Mouse (Mus musculus) kidney, embryonic 14.5 days (tissue): ENCODE results near the gene Pla2g7. TPM values are rescaled to one million over a fixed set of nuclear protein-coding genes. Genes with fewer than 3 reads are reported as not detected.

Experiments
- ATAC-seq: fragments of 200-750 bp; cut with Nextera tagmentation; 2 replicates; pipeline ENCODE4 v1.8.0; 2017; ENCODE audit warnings: moderate number of reproducible peaks, mild to moderate bottlenecking, moderate TSS enrichment, moderate library complexity; ENCODE audit not compliant: low FRiP score, low TSS enrichment
- H3K27ac ChIP-seq: fragments of 300-500 bp; sonication (generic); 2 replicates; pipeline ENCODE4 v1.5.1; 2014; ENCODE audit warnings: low read depth, mild to moderate bottlenecking, low read length, moderate library complexity, mixed read lengths
- H3K27me3 ChIP-seq: fragments of 300-500 bp; sonication (generic); 2 replicates; pipeline ENCODE4 v1.6.1; 2014; ENCODE audit warnings: mild to moderate bottlenecking, low read length; ENCODE audit not compliant: control insufficient read depth, insufficient read depth
- H3K36me3 ChIP-seq: fragments of 300-500 bp; sonication (generic); 2 replicates; pipeline ENCODE4 v1.6.1; 2014; ENCODE audit warnings: low read length, mixed read lengths; ENCODE audit not compliant: control insufficient read depth, insufficient read depth
- H3K4me1 ChIP-seq: fragments of 300-500 bp; sonication (generic); 2 replicates; pipeline ENCODE4 v1.6.1; 2014; ENCODE audit warnings: low read length, mixed read lengths; ENCODE audit not compliant: control insufficient read depth, insufficient read depth
- H3K4me2 ChIP-seq: fragments of 300-500 bp; sonication (generic); replicated peaks from 2 replicates; pipeline ENCODE4 v1.6.1; 2014; ENCODE audit warnings: low read depth, mild to moderate bottlenecking, low read length
- H3K4me3 ChIP-seq: fragments of 300-500 bp; sonication (generic); 2 replicates; pipeline ENCODE4 v1.5.1; 2014; ENCODE audit warnings: mild to moderate bottlenecking, low read length
- H3K9ac ChIP-seq: fragments of 300-500 bp; sonication (generic); 2 replicates; pipeline ENCODE4 v1.6.1; 2014; ENCODE audit warnings: low read depth, mild to moderate bottlenecking, low read length, moderate library complexity
- H3K9me3 ChIP-seq: fragments of 300-500 bp; sonication (generic); 2 replicates; pipeline ENCODE4 v1.6.1; 2016; ENCODE audit warnings: low read length; ENCODE audit not compliant: control insufficient read depth
- WGBS: fragments of 180-500 bp; shearing (Covaris S2); extraction: QIAGEN DNeasy Blood & Tissue Kit; methylation state at CpG from one replicate; pipeline ENCODE4 v1.1.7; 2014; 5-methylcytosine and 5-hydroxymethylcytosine counted together
- polyA plus RNA-seq: library from polyadenylated mRNA; unstranded; fragments of >200 nt; fragmentation: Nextera tagmentation; extraction: Ambion mirVana; gene quantifications from 2 replicates; pipeline ENCODE4 v1.2.1, GENCODE M21; 2014

Gene Pla2g7
- polyA plus RNA-seq, 1 experiment from 2014 or later, result 73.1 TPM

GRCm38 (mm10) chr17:43649641-43650436 is 81.9 kb downstream of the Pla2g7 start:
- no peaks in the 10 kb centered on the region for H3K4me1 ChIP-seq
- no peak overlapping the region for H3K4me2 ChIP-seq
- ATAC-seq, result no peak
- H3K27me3 ChIP-seq, result no peaks in the 10 kb centered on the region
- no peaks in the 10 kb centered on the region for H3K9me3 ChIP-seq
- H3K4me3 ChIP-seq, result no peak overlapping the region
- no peak overlapping the region for H3K9ac ChIP-seq
- 91% methylated on average over 10 of the region's 10 CpGs for WGBS
- peaks cover 2% of the 10 kb centered on the region; the same call in 1 of the 2 replicates for H3K36me3 ChIP-seq
- H3K27ac ChIP-seq, result no peak overlapping the region

DNA sequence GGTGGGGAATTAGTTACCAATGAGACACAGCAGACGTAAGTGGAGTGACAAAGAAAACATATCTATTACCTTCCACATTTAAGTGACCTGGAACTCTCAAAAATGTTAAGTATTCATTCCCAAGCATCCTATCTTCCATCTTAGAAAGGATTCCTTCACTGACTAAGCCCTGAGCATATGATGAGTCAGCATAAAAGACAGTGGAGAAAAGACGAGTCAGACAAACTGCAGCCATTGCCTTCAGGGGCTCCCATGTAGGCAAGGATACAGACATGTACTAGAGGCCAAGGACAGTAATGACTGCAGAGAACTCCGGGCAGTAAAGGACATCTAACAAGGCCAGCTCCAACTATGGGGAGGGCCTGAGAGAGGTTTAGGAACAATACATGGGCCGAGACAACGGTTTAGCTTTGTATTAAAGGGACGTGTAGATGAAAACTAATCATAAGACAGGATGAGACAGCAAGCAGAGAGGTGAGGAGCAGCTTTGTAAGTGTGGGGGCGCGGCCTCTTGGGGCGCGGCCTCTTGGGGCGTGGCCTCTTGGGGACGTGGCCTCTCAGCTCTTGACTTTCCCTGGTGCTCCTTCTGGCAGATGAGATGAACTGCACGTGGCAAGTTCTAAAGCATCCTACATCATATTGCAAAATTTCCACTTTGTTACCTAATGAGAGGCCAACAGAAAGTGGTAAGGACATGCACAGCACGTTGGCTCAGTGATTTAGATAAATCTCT is 83.6 kb downstream of the Pla2g7 start:
- Histone ChIP-seq H3K27me3 (no peaks in the 10 kb centered on the region), H3K9ac (no peak overlapping the region), H3K4me2 (no peak overlapping the region), H3K4me1 (no peaks in the 10 kb centered on the region), H3K9me3 (no peaks in the 10 kb centered on the region), H3K36me3 (peaks cover 2% of the 10 kb centered on the region; the same call in 1 of the 2 replicates), H3K27ac (no peak overlapping the region), H3K4me3 (no peak overlapping the region)
- no peak for ATAC-seq
- 70% methylated on average over 14 of the region's 14 CpGs for WGBS

Other genes with a start within 250 kb of the Pla2g7 start
- 6.1 and 16.2 TPM in 2 replicates for gene Adgrf5, start 207.6 kb upstream of the Pla2g7 start, polyA plus RNA-seq
- 6.0 and 12.8 TPM in 2 replicates for gene Mep1a, start 65.3 kb upstream of the Pla2g7 start, polyA plus RNA-seq
- gene Ankrd66, start 24.5 kb upstream of the Pla2g7 start, polyA plus RNA-seq, result 0.39 and 0.60 TPM in 2 replicates
- 0.06 TPM in 1 of 2 replicates, not detected in the other for gene Tdrd6, start 62.2 kb downstream of the Pla2g7 start, polyA plus RNA-seq
- 12.6 and 12.7 TPM in 2 replicates for gene Slc25a27, start 99.1 kb downstream of the Pla2g7 start, polyA plus RNA-seq
- gene Cyp39a1, start 99.3 kb downstream of the Pla2g7 start, polyA plus RNA-seq, result 11.8 and 20.3 TPM in 2 replicates
- gene Rcan2, start 233.3 kb downstream of the Pla2g7 start, polyA plus RNA-seq, result 1.9 and 3.0 TPM in 2 replicates